Mouse (Mus musculus) E14TG2a.4 (cell line): ENCODE measurements around the gene Chpf2.

Experiments
- CTCF ChIP-seq: conservative IDR thresholded peaks from 2 replicates; pipeline ENCODE4 v1.5.1; 2014; ENCODE audit warnings: low read length
- NANOG ChIP-seq: IDR thresholded peaks from 2 replicates; pipeline ENCODE4 v1.6.1; 2014; ENCODE audit warnings: borderline replicate concordance, low read length, mixed read lengths

GRCm38 (mm10) chr5:24635093-24635492 is 48.6 kb downstream of the Chpf2 start:
- TF ChIP-seq NANOG (no peak), CTCF (no peak)
